In genomic region chr11:58979661-58980060, GRCm38 (mm10) we compare ENCODE assay signal across 8 mouse cellular contexts. TPM values are rescaled to one million over a fixed set of nuclear protein-coding genes. Genes with fewer than 3 reads are reported as not detected.
DNase-seq lines count a peak whose midpoint lies in the region; ATAC-seq and TF ChIP-seq lines count a peak whose summit lies in the region.

No protein-coding gene starts in this region.

- TF ChIP-seq POLR2A in limb, embryonic 14.5 days (IDR thresholded peaks at IDR 0.05; ENCODE audit: borderline replicate concordance, extremely low read depth, insufficient read depth, insufficient read length) = no peak

- no peak for ATAC-seq in forebrain, embryonic 13.5 days
- no peak for ATAC-seq in limb, embryonic 14.5 days (ENCODE audit: low FRiP score, low read depth)
- no peak for ATAC-seq in midbrain, embryonic 16.5 days
- no peak for ATAC-seq in CD4-positive, CD25-positive, alpha-beta regulatory T cell, adult 4 months

- 82% methylated on average over 7 of the region's 7 CpGs for WGBS in forebrain, embryonic 13.5 days
- WGBS in limb, embryonic 14.5 days = 68% methylated on average over 7 of the region's 7 CpGs
- WGBS in midbrain, embryonic 16.5 days = 79% methylated on average over 7 of the region's 7 CpGs

- no peak overlapping the region for H3K27ac ChIP-seq in forebrain, embryonic 13.5 days
- no peak overlapping the region for H3K27ac ChIP-seq in limb, embryonic 14.5 days (replicated peaks; ENCODE audit: low read depth, low read length)
- H3K27ac ChIP-seq in midbrain, embryonic 16.5 days (ENCODE audit: low read length) = no peak overlapping the region

- H3K36me3 ChIP-seq in forebrain, embryonic 13.5 days (ENCODE audit: poor library complexity, severe bottlenecking) = peaks cover 28% of the 10 kb centered on the region
- H3K36me3 ChIP-seq in limb, embryonic 14.5 days (ENCODE audit: control insufficient read depth, insufficient read depth, low read length) = peaks cover 32% of the 10 kb centered on the region
- H3K36me3 ChIP-seq in midbrain, embryonic 16.5 days (ENCODE audit: control insufficient read depth, insufficient read depth, low read length) = peaks cover 12% of the 10 kb centered on the region

- H3K9ac ChIP-seq in forebrain, embryonic 13.5 days = peak overlapping the region; percentile 90
- peak overlapping the region; percentile 89 for H3K9ac ChIP-seq in limb, embryonic 14.5 days (ENCODE audit: low read depth, low read length, severe bottlenecking)
- peak overlapping the region; percentile 13; the same call in 1 of the 2 replicates for H3K9ac ChIP-seq in midbrain, embryonic 16.5 days (ENCODE audit: low read depth, low read length)

- no peaks in the 10 kb centered on the region for H3K9me3 ChIP-seq in forebrain, embryonic 13.5 days (replicated peaks)
- no peaks in the 10 kb centered on the region for H3K9me3 ChIP-seq in limb, embryonic 14.5 days (ENCODE audit: control insufficient read depth, low read length)
- H3K9me3 ChIP-seq in midbrain, embryonic 16.5 days (replicated peaks; ENCODE audit: control insufficient read depth, low read length, poor library complexity, severe bottlenecking) = no peaks in the 10 kb centered on the region

- H3K4me2 ChIP-seq in forebrain, embryonic 13.5 days = peak overlapping the region; percentile 100
- H3K4me2 ChIP-seq in limb, embryonic 14.5 days (replicated peaks; ENCODE audit: low read depth, low read length, severe bottlenecking) = peak overlapping the region; percentile 95
- H3K4me2 ChIP-seq in midbrain, embryonic 16.5 days (ENCODE audit: low read length) = peak overlapping the region; percentile 98

- DNase-seq in adrenal gland, postnatal 10 days = peak; percentile 49
- no peak for DNase-seq in adrenal gland, postnatal 4 days (ENCODE audit: low spot score in 2 of 2)
- peak; percentile 65 for DNase-seq in 3T3-L1 (ENCODE audit: low read depth, low spot score)
- DNase-seq in limb, embryonic 14.5 days (ENCODE audit: low spot score) = no peak
- no peak for DNase-seq in left cerebral cortex, adult 9 months (ENCODE audit: low spot score in 2 of 2)

- H3K27me3 ChIP-seq in forebrain, embryonic 13.5 days = no peaks in the 10 kb centered on the region
- no peaks in the 10 kb centered on the region for H3K27me3 ChIP-seq in limb, embryonic 14.5 days (ENCODE audit: control insufficient read depth, insufficient read depth, low read length)
- H3K27me3 ChIP-seq in midbrain, embryonic 16.5 days (ENCODE audit: control insufficient read depth, insufficient read depth, low read depth, low read length) = no peaks in the 10 kb centered on the region

- H3K4me3 ChIP-seq in forebrain, embryonic 13.5 days = peak overlapping the region; percentile 97
- peak overlapping the region; percentile 99 for H3K4me3 ChIP-seq in limb, embryonic 14.5 days (replicated peaks; ENCODE audit: low read length)
- H3K4me3 ChIP-seq in midbrain, embryonic 16.5 days (ENCODE audit: low read depth, low read length) = peak overlapping the region; percentile 97

- peaks cover 49% of the 10 kb centered on the region for H3K4me1 ChIP-seq in forebrain, embryonic 13.5 days
- peaks cover 15% of the 10 kb centered on the region for H3K4me1 ChIP-seq in limb, embryonic 14.5 days (ENCODE audit: control insufficient read depth, insufficient read depth, low read length)
- H3K4me1 ChIP-seq in midbrain, embryonic 16.5 days (ENCODE audit: control insufficient read depth, insufficient read depth, low read length) = peaks cover 49% of the 10 kb centered on the region

RNA-seq across cellular contexts. Expression of gene Trim11, which starts 1.8 kb away (rescaled TPM):
- 10 to 100 TPM; 19.7 to 24.3 TPM for total RNA-seq in adrenal gland, postnatal 10 days (2021)
- 10 to 100 TPM; 34.1 to 34.8 TPM for total RNA-seq in adrenal gland, postnatal 4 days (2021)
- 19.4 and 22.9 TPM in 2 replicates for polyA plus RNA-seq in forebrain, embryonic 13.5 days (2015; fragmentation: Nextera tagmentation; extraction: Ambion mirVana)
- 29.7 and 34.2 TPM in 2 replicates for polyA plus RNA-seq in limb, embryonic 14.5 days (2012; rRNA removed)
- 21.4 and 21.5 TPM in 2 replicates for polyA plus RNA-seq in limb, embryonic 14.5 days (2014; fragmentation: Nextera tagmentation; extraction: Ambion mirVana)
- 19.5 and 22.3 TPM in 2 replicates for polyA plus RNA-seq in midbrain, embryonic 16.5 days (2015; fragmentation: Nextera tagmentation; extraction: Ambion mirVana)
- 10 to 100 TPM; 23.7 to 27.1 TPM for polyA plus RNA-seq in CD4-positive, CD25-positive, alpha-beta regulatory T cell, adult 4 months (2017; shearing (Covaris generic))

RNA-seq across cellular contexts. Expression of gene Hist3h2a, which starts 25.2 kb away (rescaled TPM):
- 10 to 100 TPM; 30.8 to 37.5 TPM for total RNA-seq in adrenal gland, postnatal 10 days (2021)
- 10 to 100 TPM; 47.6 to 64.4 TPM for total RNA-seq in adrenal gland, postnatal 4 days (2021)
- polyA plus RNA-seq in forebrain, embryonic 13.5 days (2015; fragmentation: Nextera tagmentation; extraction: Ambion mirVana) = 126 and 132 TPM in 2 replicates
- 28.2 and 33.2 TPM in 2 replicates for polyA plus RNA-seq in limb, embryonic 14.5 days (2012; rRNA removed)
- 25.4 and 26.0 TPM in 2 replicates for polyA plus RNA-seq in limb, embryonic 14.5 days (2014; fragmentation: Nextera tagmentation; extraction: Ambion mirVana)
- 107 and 115 TPM in 2 replicates for polyA plus RNA-seq in midbrain, embryonic 16.5 days (2015; fragmentation: Nextera tagmentation; extraction: Ambion mirVana)
- polyA plus RNA-seq in CD4-positive, CD25-positive, alpha-beta regulatory T cell, adult 4 months (2017; shearing (Covaris generic)) = 10 to 100 TPM in 1 of 2 experiments, 1 to 10 TPM in 1; 9.6 to 10.3 TPM

RNA-seq across cellular contexts. Expression of gene Trim17, which starts 25.2 kb away (rescaled TPM):
- total RNA-seq in adrenal gland, postnatal 10 days (2021) = under 1 TPM; 0.09 TPM
- total RNA-seq in adrenal gland, postnatal 4 days (2021) = under 1 TPM; 0.08 to 0.36 TPM
- 0.96 and 1.3 TPM in 2 replicates for polyA plus RNA-seq in forebrain, embryonic 13.5 days (2015; fragmentation: Nextera tagmentation; extraction: Ambion mirVana)
- polyA plus RNA-seq in limb, embryonic 14.5 days (2012; rRNA removed) = 0.87 and 1.3 TPM in 2 replicates
- polyA plus RNA-seq in limb, embryonic 14.5 days (2014; fragmentation: Nextera tagmentation; extraction: Ambion mirVana) = 1.2 and 1.3 TPM in 2 replicates
- 1.3 and 2.1 TPM in 2 replicates for polyA plus RNA-seq in midbrain, embryonic 16.5 days (2015; fragmentation: Nextera tagmentation; extraction: Ambion mirVana)
- polyA plus RNA-seq in CD4-positive, CD25-positive, alpha-beta regulatory T cell, adult 4 months (2017; shearing (Covaris generic)) = under 1 TPM; 0.28 to 0.46 TPM

RNA-seq across cellular contexts. Expression of gene Hist3h2ba, which starts 30.9 kb away (rescaled TPM):
- 10 to 100 TPM; 23.0 to 32.1 TPM for total RNA-seq in adrenal gland, postnatal 10 days (2021)
- total RNA-seq in adrenal gland, postnatal 4 days (2021) = 10 to 100 TPM; 58.4 to 77.5 TPM
- polyA plus RNA-seq in forebrain, embryonic 13.5 days (2015; fragmentation: Nextera tagmentation; extraction: Ambion mirVana) = 315 and 321 TPM in 2 replicates
- 81.5 and 90.3 TPM in 2 replicates for polyA plus RNA-seq in limb, embryonic 14.5 days (2012; rRNA removed)
- polyA plus RNA-seq in limb, embryonic 14.5 days (2014; fragmentation: Nextera tagmentation; extraction: Ambion mirVana) = 14.6 and 19.3 TPM in 2 replicates
- 345 and 399 TPM in 2 replicates for polyA plus RNA-seq in midbrain, embryonic 16.5 days (2015; fragmentation: Nextera tagmentation; extraction: Ambion mirVana)
- polyA plus RNA-seq in CD4-positive, CD25-positive, alpha-beta regulatory T cell, adult 4 months (2017; shearing (Covaris generic)) = 1 to 10 TPM; 4.9 to 6.6 TPM

RNA-seq across cellular contexts. Expression of gene Rnf187, which starts 40.9 kb away (rescaled TPM):
- total RNA-seq in adrenal gland, postnatal 10 days (2021) = 100 to 1,000 TPM; 154 to 156 TPM
- total RNA-seq in adrenal gland, postnatal 4 days (2021) = 100 to 1,000 TPM; 171 to 181 TPM
- 368 and 373 TPM in 2 replicates for polyA plus RNA-seq in forebrain, embryonic 13.5 days (2015; fragmentation: Nextera tagmentation; extraction: Ambion mirVana)
- polyA plus RNA-seq in limb, embryonic 14.5 days (2012; rRNA removed) = 248 and 327 TPM in 2 replicates
- 284 and 312 TPM in 2 replicates for polyA plus RNA-seq in limb, embryonic 14.5 days (2014; fragmentation: Nextera tagmentation; extraction: Ambion mirVana)
- 550 and 556 TPM in 2 replicates for polyA plus RNA-seq in midbrain, embryonic 16.5 days (2015; fragmentation: Nextera tagmentation; extraction: Ambion mirVana)
- 10 to 100 TPM in 1 of 2 experiments, 1 to 10 TPM in 1; 10.0 to 18.7 TPM for polyA plus RNA-seq in CD4-positive, CD25-positive, alpha-beta regulatory T cell, adult 4 months (2017; shearing (Covaris generic))

Comparison
In these comparisons a context has a peak if more than half of its experiments do, and no peak if none do; other contexts are left out.
1. DNase-seq: peak in adrenal gland, postnatal 10 days (single experiment) and 3T3-L1 (single experiment); none in adrenal gland, postnatal 4 days (0 of 2), limb, embryonic 14.5 days (single experiment) and left cerebral cortex, adult 9 months (0 of 2).
2. H3K9ac ChIP-seq: peak in every context shown above with its lines; median percentile 90 in forebrain, embryonic 13.5 days; 89 in limb, embryonic 14.5 days; 13 in midbrain, embryonic 16.5 days.
3. Peak in every context shown above with its lines, with median percentiles within 50 percentile points of each other: H3K4me2 ChIP-seq and H3K4me3 ChIP-seq.